Mouse (Mus musculus): Measurements from ENCODE around the gene Cry1. TPM values are rescaled to one million over a fixed set of nuclear protein-coding genes. Genes with fewer than 3 reads are reported as not detected.

The Cry1 gene
- polyA plus RNA-seq, 1 experiment from 2014 or later: 7.6 TPM

DNA sequence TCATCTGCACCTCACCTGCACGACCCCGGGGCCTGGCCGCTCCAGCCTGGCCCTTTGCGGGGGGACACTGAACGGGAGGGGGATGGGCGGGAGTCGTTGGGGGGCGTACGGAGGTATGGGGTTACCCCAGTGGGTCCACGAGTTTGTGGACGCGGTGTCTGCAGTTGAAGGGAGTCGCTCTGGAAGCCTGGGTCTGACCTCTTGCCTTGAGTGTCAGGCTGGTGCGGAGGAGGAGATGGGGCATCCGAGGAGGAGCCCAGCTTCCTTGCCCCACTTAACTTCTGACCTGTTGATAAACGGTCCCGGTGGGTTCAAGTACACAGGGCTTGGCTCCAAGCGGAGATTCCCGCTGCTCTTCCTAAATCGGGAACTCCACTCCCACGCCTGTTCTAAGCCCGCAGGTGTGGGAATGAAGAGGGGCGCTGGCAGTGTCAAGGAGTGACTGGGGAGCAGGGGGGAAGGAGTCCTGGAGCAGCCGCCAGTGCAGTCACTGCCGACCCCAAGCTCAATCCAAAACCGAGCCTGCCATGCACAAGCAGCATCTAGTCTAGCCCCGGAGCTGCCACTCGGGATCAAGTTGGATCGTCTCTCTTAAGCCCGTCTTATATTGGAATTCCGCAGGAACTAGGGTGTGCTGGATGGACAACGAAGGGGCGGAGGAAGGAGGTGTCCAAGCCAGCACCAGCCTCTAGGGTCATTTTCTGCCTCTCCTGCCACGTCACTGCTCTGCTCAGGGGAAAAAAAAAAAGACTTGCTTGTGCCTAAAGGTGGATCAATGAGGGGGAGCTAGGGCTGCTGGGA is 81.6 kb downstream of the Cry1 start:
- Histone ChIP-seq H3K4me2 (peak overlapping the region; percentile 98), H3K27me3 (no peaks in the 10 kb centered on the region)
- WGBS (ENCODE audit: insufficient replicate concordance): 2% methylated on average over 34 of the region's 34 CpGs

DNA sequence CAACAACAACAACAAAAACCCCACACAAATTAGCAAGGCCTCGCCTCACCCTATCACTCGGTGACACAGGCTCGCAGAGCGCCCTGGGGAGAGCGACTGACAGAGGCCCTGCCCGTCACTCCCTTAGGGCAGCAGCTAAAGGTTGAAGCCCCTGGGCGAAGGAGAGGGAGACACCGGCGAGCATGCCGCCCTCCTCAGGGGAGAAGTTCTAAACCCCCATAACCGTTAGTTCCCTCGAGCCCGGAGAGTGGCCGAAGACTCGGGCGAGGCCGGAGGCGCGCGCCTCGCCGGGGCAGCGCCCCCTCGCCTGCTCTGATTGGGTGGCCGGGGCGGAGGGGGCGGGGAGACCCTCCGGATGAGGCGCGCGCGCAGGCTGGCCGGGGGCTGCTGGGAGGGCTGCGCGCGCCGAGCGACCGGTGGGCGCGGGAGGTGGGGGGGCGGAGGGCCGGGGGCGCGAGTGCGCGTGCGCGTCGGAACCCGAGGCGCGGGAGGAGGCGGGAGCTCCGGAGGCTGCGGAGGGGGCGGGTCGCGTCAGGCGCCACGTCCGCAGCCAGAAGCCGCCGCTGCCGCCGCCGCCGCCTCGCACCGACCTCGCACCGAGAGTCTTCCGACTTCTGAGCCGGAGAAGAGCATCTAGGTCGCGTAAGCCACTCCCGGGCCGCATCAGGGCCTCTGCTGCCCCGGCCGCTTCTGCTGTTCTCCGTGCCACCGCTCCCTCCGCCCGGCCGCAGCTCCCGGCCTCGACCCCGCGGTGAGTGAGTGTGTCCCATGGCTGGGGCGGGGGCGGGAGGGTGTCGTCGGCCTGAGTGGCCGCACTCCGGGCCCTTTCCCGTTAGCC is 82.4 kb downstream of the Cry1 start, which contains the start of the genes Fhl4 and Tmem263:
TSS of gene Fhl4 (minus strand) at position 249 of the 838 bp plus-strand sequence.
TSS of gene Tmem263 (plus strand) at position 381 of the 838 bp plus-strand sequence.
- under 1% methylated on average over 78 of the region's 96 CpGs for WGBS (ENCODE audit: insufficient replicate concordance)
- peak; percentile 92 for ATAC-seq (ENCODE audit: low read depth)
- Histone ChIP-seq H3K27me3 (0 out of 2 replicates have a peak, but pooled peaks cover 3% of the 10 kb centered on the region), H3K27ac (peak within 1 kb of the TSS; percentile 90), H3K4me3 (replicated peaks) (peak within 1 kb of the TSS; percentile 95), H3K4me2 (peak within 1 kb of the TSS; percentile 98), H3K9me3 (replicated peaks) (no peaks in the 10 kb centered on the region), H3K9ac (peak within 1 kb of the TSS; percentile 94), H3K36me3 (no peaks in the 10 kb centered on the region), H3K4me1 (replicated peaks) (peaks cover 33% of the 10 kb centered on the region)
- DNase-seq: peak; percentile 75

More for the DNA sequence above, 81.6 kb downstream of the Cry1 start:
- H3K27ac ChIP-seq: peak overlapping the region; percentile 90
- DNase-seq (peak; percentile 26), ATAC-seq (ENCODE audit: low read depth) (peak; percentile 29)
- peak overlapping the region; percentile 95 for H3K4me3 ChIP-seq (replicated peaks)
- no peaks in the 10 kb centered on the region for H3K9me3 ChIP-seq (replicated peaks)
- H3K36me3 ChIP-seq: no peaks in the 10 kb centered on the region
- H3K4me1 ChIP-seq (replicated peaks): peaks cover 33% of the 10 kb centered on the region
- H3K9ac ChIP-seq: peak overlapping the region; percentile 94

DNA sequence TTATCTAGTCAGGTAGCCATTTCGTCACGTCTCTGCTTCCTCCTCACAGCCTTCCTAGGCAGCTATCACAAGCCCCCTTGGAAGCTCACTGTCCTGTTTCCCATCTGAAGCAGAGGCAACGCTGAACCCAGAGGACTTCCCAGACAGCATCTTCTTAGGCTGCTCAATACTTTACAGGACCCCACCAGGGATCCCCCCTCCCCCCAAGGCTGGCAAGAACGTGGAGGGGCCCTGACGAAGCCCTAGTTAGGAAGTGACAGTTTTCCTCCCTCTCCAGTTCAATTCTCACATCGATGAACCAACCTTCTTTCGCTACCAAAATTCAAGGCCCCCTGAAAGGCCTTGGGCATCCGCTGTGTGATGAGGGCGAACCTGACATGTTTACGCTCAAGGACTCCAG is 83.0 kb downstream of the Cry1 start:
- Histone ChIP-seq H3K9ac (peak overlapping the region; percentile 94), H3K36me3 (no peaks in the 10 kb centered on the region), H3K4me1 (replicated peaks) (peaks cover 33% of the 10 kb centered on the region), H3K9me3 (replicated peaks) (no peaks in the 10 kb centered on the region), H3K27me3 (0 out of 2 replicates have a peak, but pooled peaks cover 3% of the 10 kb centered on the region), H3K27ac (peak overlapping the region; percentile 90), H3K4me2 (peak overlapping the region; percentile 98), H3K4me3 (replicated peaks) (peak overlapping the region; percentile 95)
- ATAC-seq (ENCODE audit: low read depth): peak; percentile 30
- WGBS (ENCODE audit: insufficient replicate concordance): 2% methylated on average over 10 of the region's 10 CpGs
- DNase-seq: no peak

Other genes starting within 250 kb of the Cry1 start
- gene Fhl4, start 82.6 kb downstream of the Cry1 start, polyA plus RNA-seq (2015; fragmentation: Nextera tagmentation; extraction: Ambion mirVana): 0.35 TPM in 2 replicates
- 17.5 and 21.1 TPM in 2 replicates for gene Tmem263, start 82.4 kb downstream of the Cry1 start, polyA plus RNA-seq (2015; fragmentation: Nextera tagmentation; extraction: Ambion mirVana)
- 6.0 and 7.6 TPM in 2 replicates for gene Mterf2, start 57.0 kb downstream of the Cry1 start, polyA plus RNA-seq (2015; fragmentation: Nextera tagmentation; extraction: Ambion mirVana)
- 0.20 and 0.23 TPM in 2 replicates for gene Btbd11, start 201.8 kb upstream of the Cry1 start, polyA plus RNA-seq (2015; fragmentation: Nextera tagmentation; extraction: Ambion mirVana)

All from liver, embryonic 13.5 days (tissue).